Mouse (Mus musculus) urinary bladder, postnatal 25 days (tissue): ENCODE measurements around the gene Iba57.

Experiments
- DNase-seq: peaks from one replicate; pipeline ENCODE4 v3.0.0; 2022; ENCODE audit warnings: low spot score

Iba57 gene

DNA sequence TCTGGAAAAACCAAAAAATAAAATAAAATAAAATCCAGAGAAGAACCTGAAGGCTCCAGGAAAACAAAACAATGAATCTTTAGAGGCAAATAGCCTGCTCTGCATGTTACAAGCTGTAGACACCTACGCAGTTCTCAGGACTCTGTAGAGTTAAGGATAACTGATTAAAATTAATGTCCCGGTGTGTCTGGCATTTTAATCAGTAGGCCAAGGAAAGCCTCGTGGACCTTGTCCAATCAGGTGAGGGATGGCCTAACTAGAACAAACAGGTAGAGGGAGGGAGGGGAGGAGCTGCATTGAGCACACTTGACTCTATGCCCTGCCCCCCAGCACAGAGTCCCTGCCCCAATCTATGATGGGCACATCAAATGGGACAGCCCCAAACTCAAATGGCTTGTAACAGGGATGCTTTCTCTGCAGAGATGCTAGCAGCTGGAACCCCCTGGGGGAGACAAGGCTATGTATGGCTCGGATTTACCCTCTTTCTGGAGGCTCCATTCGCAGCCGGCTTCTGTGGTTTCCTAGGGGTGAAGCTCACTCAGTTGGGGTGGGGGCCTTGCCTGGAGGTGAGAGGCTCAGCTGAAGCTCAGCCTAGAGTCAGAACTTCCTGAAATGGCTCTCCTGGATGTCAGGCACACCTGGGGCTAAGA is 10.8 kb upstream of the Iba57 start:
- no peak for DNase-seq

DNA sequence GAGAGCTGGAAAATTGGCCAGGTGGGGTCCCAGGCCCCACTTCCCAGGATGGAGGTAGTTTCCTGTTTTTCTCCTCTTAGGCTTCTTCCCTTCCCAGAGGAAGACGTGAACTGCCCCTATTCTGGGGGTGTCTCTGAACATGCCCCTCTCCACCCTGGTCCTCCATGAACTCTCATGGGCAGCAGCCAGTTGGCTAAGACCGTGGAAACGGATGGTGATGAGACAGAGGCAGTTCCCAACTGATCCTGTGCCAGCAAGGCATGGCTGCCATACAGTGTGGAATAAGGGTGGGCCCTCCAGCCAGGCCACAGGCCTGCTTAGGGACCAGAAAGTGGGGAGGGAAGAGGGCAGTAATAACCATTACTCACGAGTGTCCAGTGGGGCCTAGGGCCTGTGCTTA is 7.0 kb upstream of the Iba57 start:
- DNase-seq, result no peak

DNA sequence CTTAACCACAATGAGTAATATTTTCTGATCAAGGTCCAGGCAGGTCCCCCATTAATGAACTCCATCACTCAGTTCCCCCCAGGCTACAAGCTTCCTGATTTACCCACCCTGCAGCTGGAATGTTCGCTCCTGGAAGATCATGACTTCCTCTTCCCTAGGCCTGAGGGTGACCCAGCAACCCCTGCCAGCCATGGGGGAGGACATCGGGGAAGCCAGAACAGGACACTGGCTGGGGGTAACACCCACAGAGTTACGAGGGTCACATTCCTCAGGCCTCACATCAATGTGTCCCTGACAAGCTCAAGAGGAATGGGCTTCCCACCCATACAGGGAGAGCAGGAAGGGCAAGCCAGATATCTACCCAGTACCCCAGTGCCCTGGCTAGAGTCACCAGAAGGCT is 6.3 kb upstream of the Iba57 start:
- DNase-seq, result no peak

DNA sequence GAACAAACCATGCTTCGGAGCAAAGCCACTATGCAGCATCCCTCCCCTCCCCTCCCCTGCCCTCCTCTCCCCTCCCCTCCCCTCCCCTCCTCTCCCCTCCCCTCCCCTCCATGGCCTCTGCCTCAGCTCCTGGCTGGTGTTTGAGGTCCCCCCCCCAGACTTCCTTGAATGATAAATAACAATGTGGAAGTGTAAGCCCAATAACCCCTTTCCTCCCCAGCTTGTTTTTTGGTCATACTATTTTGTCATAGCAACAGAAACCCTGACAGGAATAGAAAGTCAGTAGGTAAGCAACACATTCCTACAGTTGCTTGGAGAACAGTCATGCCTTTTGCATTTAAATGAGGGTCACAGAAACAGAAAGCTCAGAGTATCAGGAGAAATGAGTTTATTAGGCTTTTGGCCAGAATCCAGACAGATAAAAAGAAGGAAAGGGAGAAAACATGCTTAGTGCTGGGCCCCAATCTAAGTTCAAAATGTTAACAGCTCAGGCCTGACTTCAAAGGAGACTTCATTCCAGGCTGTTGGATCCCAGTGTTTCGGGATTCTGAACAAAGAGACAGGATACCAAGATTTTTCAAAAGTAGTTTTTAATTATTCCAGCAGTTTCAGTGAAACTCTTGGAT is 2.2 kb upstream of the Iba57 start:
- DNase-seq, result no peak

DNA sequence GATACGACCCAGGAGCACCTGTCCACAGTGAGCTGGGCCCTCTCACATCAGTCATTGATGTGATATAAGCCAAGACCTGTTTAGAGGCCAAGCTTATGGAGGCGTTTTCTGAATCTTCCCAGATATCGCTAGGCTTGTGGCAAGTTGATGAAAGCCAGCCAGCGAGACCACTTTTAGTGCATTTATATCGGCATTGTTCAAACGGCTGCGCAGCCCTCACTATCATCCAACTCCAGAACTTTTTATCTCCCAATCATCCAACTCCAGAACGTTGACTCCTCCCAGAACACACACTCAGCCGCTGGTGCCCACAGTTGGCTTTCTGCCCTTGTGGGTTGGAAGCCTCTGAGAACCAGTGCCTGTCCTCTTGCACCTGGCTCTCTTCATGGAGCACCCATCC is 845 bp upstream of the Iba57 start:
- DNase-seq, result no peak

DNA sequence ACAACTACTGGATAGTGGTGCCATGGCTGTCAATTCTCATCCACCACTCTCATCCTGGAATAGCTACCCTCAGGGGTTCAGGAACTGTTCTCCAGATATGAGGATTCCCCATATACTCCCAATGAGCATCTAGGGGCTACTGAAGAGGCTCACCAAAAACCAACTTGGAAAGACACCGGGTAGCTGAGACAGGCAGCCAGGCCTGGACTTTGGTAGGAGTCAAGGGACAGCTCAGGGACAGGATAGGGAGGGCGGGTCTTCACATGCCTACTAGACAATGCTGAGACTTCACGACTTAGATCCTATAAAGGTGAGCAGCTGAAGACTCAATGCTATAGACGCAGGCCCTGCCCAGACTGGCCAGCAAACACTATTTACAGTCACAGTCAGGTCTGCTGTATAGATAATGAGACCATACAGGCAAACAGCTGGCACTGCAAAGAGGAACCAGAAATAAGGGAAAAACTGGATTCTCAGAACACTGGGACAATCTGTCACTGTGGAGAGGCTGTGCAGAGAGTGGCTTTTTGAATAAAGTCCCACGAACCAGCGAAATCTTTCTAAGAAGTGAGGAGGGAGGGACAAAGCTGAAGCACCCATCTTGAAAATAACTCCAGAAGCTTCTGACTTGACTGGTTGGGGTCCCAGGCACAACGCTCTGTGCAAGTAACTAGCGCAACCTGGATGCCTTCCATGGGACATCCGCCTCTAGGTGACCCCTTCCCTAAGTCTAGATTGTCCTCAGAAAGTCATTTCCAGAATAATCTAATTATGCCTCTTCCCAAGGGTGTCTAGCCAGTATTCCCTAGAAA is 890 bp downstream of the Iba57 start:
- no peak for DNase-seq

DNA sequence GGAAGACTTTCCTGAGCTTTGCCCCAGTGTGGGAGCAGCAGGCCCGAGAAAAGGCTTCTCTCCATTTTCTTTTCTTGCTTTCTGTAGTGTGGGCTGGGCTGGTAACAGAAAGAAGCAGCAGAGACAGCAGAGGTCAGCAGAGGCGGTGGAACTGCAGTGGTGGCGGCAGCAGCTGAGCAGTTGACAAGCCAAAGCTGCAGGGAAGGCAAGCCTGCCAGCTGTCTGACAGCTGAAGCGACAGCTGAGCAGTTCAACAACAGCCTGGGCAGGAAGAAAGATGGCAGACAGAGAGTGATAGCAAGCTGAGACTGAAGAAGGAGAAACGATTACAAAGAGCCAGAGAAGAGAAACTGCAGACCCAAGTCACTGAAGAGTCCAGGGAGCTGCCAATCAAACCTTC is 2.1 kb downstream of the Iba57 start:
- DNase-seq, result no peak

DNA sequence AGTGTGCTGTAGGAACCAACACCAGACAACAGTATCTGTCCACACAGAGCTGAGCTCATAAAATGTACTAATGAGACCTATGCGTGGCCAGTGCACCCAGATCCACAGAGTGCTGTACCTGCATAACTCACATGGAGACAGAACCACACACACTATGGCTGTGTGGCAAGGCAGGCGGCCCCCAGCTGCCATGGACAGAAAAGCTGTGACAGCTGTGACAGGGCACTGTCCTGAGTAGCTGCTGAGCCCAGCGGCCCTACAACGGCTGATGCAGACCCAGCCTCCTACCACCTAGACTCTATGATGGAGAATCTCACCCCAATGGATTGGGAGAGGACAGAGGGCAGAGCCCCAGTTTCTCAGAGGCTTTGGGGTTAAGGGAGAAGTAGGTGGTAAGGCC is 4.0 kb downstream of the Iba57 start:
- no peak for DNase-seq

DNA sequence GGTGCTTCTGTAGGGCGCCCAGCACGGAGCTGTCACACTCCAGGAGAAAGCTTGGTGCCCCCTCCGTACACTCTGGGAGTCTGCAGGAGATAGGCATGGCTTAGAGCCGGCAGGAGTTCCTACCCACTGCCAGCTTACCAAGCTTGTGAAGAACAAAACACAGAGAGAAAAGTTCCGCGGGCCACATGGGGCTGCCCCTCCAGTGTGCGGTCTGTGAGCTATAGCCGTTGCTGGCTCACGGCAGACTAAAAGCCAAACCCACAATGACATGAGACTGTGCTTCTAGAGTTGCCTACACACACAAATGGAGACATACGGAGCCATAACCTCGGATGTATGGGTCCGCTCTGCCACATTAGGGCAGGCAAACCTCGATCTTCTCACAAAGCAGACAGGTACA is 4.4 kb downstream of the Iba57 start:
- DNase-seq, result no peak

DNA sequence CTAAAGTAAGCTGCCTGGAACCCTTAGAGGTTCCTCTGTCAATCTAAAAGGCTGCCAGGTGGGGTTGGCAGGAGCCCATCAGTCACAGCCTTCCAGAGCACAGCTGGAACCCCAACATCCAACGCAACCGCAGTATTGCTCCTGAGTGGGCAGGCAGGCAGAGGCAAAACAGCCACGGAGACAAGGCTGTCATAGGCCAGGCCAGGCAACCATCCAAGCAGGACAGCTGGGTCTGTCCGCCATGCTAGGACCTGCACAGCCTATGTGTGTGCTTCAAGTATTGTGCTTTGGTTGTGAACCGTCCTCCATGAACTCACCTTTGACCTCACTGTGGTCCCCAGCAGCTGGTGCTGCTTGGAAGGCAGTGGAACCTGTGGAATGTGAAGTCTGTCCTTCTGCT is 7.6 kb downstream of the Iba57 start:
- DNase-seq, result no peak

DNA sequence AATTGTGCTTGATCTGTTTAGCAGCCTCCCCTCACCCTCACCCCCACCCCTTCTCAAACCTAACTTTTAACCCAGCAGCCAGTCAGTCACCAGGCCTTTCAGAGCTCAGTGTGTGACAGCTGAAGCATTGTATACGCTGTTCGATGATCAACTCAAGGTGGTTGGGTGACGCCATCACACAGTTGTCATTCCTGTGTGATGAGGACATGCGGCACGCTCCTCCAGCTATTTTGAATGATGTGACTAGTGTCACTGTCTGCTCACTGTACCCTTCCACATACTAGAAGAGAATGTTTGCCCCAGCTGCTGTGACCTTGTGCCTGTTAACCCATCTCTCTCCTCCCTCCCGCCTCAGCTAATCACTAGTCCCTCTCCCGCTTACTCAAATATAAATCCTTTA is 9.3 kb downstream of the Iba57 start:
- DNase-seq, result no peak

DNA sequence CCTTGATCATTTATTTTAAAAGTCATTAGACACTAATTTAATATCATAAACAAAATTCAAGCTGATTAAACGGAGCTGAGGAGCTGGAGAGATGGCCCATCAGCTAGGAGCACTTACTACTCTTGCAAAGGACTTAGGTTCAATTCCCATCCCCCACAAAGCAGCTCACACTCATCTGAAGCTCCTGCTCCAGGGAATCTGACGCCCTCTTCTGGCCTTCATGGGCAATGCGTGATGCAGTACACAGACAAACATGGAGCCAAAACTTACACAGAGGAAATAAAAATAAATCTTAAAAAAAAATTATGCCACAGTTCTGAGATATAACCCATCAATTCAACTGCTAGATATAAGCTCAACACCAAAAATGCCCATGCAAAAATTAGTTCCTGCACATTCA is 11.8 kb downstream of the Iba57 start:
- no peak for DNase-seq

DNA sequence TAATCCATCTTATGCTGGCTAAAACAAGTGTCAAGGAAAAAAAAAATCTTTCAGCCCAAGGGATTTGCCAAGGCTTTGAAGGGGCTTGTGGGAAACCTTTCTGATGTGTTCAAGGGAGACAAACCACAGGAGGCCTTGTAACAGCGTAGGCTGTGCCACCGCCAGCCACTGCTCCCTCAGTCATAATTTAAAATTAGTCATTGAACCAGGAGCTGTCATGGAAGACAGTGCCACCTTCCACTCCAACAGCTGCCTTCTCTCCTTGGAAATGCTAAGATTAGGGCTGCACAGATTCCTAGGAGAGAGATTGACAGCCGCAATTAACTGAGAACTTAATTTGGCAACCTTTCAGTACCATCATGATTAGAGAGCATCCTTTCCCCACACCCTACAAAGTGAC is 14.2 kb downstream of the Iba57 start:
- DNase-seq, result no peak

DNA sequence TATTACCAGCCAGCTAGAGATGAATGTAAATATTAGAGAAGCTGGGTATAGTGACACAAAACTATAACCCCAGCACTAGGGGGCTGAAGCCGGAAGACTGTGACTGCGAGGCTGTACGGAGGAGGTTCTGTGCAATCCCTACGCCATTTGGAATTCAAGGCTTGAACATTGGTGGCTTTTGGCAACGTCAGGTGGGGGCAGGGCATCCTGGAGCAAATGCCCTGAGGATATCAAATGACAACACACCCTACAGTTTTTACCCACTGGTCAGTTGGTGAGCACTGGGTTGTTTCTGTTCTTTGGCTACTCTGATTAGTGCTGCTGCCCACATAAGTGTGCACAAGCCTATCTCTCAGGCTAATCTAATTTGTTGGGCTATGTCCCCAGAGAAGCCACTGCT is 20.6 kb downstream of the Iba57 start:
- no peak for DNase-seq

DNA sequence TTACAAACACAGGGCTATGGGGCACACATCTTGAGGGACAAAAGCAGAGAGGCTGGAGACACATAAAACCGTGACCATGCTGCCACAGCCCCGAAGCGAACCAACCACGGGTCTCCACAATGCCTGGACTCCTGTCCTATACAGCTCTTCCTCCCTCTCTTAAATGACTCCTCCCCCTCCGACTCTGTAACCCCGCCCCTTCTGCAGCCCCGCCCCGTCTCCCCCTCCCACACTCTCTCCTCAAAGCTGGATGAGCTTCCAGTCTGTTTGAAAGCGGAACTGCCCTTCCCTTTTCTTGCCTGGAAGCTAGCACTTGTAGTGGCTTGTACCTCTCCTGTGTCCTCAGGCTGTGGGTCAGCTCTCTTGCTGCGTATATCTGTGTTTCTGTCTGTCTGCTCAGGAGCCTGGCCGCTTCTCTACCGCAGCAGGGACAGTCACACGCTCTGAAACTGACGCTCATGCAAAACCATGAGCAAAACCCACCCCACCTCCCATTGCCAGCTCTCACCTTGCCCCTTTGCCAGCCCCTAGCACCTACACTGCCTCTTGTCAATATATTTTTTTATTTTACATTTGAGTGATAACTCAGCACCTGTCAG is 21.7 kb downstream of the Iba57 start:
- DNase-seq, result no peak

DNA sequence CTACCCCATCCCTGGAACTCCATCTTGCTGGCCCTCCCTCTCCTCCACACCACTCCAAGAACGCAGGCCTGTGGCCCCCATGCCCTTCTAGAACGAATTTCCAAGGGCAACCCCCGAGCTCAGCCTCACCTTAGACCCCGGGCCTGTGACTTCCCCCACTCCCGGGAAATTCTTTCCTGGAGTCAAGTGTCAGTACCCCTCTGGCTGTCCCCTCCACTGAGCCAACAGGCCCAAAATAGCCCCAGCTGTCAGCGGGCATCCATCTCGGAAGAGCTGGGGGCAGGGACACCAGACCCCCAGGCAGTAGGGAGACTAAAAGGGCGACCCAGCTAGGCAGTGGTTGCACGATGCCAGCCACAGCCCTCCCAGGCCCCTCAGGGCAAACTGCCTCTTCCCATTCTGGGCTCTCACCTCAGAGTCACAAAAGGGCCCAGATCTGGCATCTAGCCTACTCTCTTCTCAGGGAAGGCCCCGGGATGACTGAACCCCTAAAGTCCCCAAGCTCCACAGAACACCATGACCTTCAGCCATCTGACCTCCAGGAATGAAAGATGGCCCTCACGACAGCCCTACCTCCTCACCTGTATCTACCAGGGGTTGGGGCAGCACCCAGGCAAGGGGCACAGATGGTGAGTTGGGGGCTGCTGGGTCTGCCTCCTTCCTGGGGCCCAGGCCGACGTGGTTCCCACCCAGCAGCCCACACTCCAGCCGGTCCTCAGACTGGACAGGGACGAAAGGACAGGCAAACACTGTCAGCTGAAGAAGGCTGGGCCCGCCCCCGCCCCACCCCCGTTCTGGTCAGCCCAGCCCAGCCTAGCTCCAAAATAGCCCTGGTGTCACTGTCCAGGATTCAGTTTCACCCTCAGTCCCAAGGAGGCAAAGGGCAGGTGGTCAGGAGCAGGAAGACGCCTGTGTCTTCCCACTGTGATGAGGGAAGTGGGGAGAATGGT is 24.7 kb downstream of the Iba57 start:
- no peak for DNase-seq

DNA sequence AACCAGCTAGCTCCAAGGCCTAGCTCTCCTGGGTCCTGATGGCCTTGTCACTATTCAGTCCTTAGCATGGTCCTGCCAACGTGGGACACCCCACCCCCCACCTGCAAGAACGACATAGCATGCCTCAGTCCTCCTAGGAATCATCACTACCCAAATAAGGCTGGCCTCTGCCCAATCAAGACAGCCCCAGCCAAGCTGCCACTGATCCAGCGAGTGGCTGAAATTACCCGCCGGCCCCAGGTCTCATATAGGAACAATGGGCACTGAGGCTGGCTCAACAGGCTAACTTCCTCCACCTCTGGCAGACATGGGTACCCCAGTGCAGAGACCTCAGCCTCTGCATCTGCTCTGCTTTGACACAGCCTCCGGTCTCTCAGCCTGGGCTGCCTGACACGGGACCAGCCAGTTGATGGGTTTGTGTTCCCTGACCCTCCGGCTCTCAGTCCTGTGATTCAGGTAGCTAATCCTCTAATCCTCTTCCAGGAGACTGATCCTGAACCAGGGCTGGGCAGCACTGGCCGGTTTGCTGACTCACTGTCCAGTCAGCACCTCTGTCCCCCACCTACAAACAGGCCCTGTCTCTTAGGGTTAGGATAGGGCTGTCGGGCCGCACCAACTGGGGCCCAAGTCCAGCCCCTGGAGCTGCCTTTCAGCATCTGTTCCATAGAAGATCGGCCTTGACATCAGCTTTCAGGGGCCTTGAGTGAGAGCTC is 26.4 kb downstream of the Iba57 start:
- DNase-seq, result no peak

DNA sequence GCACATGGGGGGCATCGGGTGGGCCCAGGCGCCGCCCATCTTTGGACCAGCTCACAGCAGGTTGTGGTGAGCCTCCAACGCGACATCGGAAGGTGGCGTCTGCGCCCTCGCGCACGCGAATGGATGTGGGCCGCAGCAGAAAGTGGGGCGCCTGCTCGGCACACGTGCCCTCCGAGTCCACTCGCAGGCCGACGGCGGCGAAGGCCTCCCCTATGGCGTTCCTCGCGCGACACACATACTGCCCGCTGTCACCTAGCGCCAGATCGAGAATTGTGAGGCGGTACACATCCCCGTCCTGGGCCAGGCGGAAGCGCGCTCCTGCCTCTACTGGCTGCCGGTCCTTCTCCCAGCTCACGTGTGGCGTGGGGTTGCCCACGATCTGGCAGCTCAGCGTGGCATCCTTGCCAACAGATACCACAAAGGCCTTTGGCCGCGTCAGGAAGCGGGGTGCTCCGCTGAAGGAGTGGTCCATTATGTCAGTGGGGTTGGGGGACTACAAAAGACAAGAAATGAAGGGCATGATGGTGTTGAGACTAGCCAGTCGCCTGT is 27.6 kb downstream of the Iba57 start, which contains the start of gene Obscn:
Gene Obscn, minus strand, starts transcription at position 499 of the 549 bp plus-strand sequence.
- DNase-seq, result no peak

DNA sequence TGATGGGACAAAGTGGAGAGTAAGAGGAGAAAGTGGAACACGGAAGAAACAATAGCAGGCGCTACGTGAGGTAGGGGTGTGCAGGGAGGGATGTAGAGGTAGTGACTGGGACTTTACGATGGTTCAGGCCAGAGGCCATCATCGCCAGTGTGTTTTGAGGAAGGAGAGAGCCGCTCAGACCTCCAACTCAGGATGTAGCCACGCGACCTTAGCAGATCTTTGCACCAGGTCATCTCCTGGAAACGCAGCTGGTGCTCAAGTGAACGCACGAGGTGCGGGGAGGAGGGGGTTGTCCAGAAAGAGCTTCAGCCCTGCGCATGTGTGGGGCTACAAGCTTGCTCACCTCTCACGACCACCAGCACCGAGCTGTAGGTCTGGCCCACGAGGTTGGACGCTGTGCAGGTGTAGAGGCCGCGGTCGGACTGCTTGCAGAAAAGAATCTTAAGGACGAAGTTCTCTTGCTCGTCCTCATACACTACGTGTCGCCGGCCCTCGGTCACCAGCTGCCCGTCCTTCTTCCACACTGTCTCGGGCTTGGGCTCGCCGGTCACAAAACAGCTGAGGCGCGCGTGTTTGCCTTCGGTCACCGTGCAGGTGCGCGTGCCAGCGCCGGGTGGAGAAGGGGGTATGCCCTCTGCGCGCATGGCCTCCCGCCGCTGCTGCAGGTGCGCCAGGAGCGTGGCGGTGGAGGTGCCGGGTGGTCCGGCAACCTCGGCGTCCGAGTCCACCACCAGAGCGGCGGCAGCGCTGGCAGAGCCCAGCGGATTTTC is 28.3 kb downstream of the Iba57 start:
- DNase-seq, result no peak

DNA sequence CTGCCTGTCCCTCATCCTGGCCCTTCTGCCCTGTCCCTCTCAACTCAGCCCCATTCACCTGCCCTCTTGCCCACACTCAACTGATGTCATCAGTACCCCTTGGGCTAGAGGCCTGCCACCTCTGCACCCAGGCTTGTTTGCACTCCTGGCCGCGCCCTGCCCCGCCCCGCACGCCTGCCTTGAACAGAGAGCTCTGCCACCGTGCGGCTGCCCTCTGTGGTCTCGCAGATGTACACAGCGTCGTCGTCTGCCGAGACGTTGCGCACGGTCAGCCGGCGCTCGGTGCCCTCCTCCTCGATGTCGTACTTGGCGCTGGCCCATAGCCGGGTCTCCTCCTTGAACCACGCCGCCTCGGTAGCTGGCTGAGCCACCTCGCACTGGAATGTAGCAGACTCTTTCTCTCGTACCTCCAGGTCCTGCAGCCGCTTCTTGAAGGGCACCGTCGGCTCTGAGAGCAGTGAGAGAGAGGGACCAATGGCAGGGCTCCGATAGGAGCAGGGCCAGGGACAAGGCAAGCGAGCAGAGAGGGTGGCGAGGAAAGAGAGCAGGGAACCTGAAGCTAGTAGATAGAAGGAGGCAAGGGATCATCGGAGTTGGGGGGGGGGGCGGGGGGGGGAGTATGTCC is 29.1 kb downstream of the Iba57 start:
- DNase-seq, result peak; percentile 21
